ENCODE assay signal across 8 mouse cellular contexts in genomic region chr2:170731205-170731604, GRCm38 (mm10). TPM values are rescaled to one million over a fixed set of nuclear protein-coding genes. Genes with fewer than 3 reads are reported as not detected.
DNase-seq lines count a peak whose midpoint lies in the region; ATAC-seq and TF ChIP-seq lines count a peak whose summit lies in the region.

No protein-coding gene starts in this region.

- no peaks in the 10 kb centered on the region for H3K36me3 ChIP-seq in heart, embryonic 16.5 days (ENCODE audit: control insufficient read depth, insufficient read depth)

- H3K9ac ChIP-seq in heart, embryonic 16.5 days (ENCODE audit: low read length), result peak overlapping the region; percentile 71

- TF ChIP-seq CTCF in gastrocnemius, adult 2 months (IDR thresholded peaks at IDR 0.05), result no peak

- peak overlapping the region; percentile 76 for H3K4me3 ChIP-seq in gastrocnemius, adult 2 months
- H3K4me3 ChIP-seq in heart, embryonic 16.5 days (ENCODE audit: low read length), result peak overlapping the region; percentile 57

- no peaks in the 10 kb centered on the region; the same call in 1 of the 2 replicates for H3K9me3 ChIP-seq in heart, embryonic 16.5 days (replicated peaks; ENCODE audit: control insufficient read depth, low read length)

- no peak for DNase-seq in gastrocnemius, adult 2 months
- DNase-seq in gastrocnemius, postnatal 4 days (ENCODE audit: low spot score in 2 of 2), result no peak
- DNase-seq in R1 (ENCODE audit: low read depth, low spot score), result peak; percentile 64
- peak; percentile 35 for DNase-seq in mesoderm, embryonic 11.5 days (ENCODE audit: low read depth, low spot score)

- peaks cover 12% of the 10 kb centered on the region for H3K27me3 ChIP-seq in heart, embryonic 16.5 days (ENCODE audit: control insufficient read depth, insufficient read depth, low read length)

- ATAC-seq in heart, embryonic 16.5 days (replicated peaks; ENCODE audit: extremely low read depth, insufficient read depth, low FRiP score), result no peak
- ATAC-seq in granulocyte monocyte progenitor cell, adult 5-6 weeks (replicated peaks; ENCODE audit: poor library complexity, severe bottlenecking), result no peak
- ATAC-seq in megakaryocyte, adult 5-6 weeks (ENCODE audit: poor library complexity, severe bottlenecking), result no peak
- no peak for ATAC-seq in monocyte, adult 5-6 weeks (replicated peaks; ENCODE audit: insufficient number of reproducible peaks, low FRiP score, low TSS enrichment, poor library complexity, severe bottlenecking)

- H3K4me1 ChIP-seq in heart, embryonic 16.5 days (ENCODE audit: control insufficient read depth, insufficient read depth, low read length), result peaks cover 14% of the 10 kb centered on the region

- H3K4me2 ChIP-seq in heart, embryonic 16.5 days (ENCODE audit: low read depth, low read length), result peak overlapping the region; percentile 83

- intact Hi-C loops in gastrocnemius, adult 2 months (cut with DNase I), result no loop called here

- WGBS in heart, embryonic 16.5 days, result 26% methylated on average over 6 of the region's 6 CpGs

- H3K27ac ChIP-seq in gastrocnemius, adult 2 months, result no peak overlapping the region
- H3K27ac ChIP-seq in heart, embryonic 16.5 days (ENCODE audit: low read length), result peak overlapping the region; percentile 24; the same call in 1 of the 2 replicates

RNA-seq across cellular contexts. Expression of gene Dok5, which starts 0.4 kb away (rescaled TPM):
- total RNA-seq in gastrocnemius, adult 2 months (2021), result 1 to 10 TPM; 2.9 to 3.8 TPM
- 10 to 100 TPM; 19.4 to 21.2 TPM for total RNA-seq in gastrocnemius, postnatal 4 days (2021)
- polyA plus RNA-seq in heart, embryonic 16.5 days (2015; fragmentation: Nextera tagmentation; extraction: Ambion mirVana), result 5.6 and 6.1 TPM in 2 replicates
- total RNA-seq in granulocyte monocyte progenitor cell, adult 5-6 weeks (2014; fragmentation: Nextera tagmentation), result not detected in 2 replicates
- not detected in 2 replicates for total RNA-seq in granulocyte monocyte progenitor cell, adult 5-6 weeks (2017)
- not detected in 2 replicates for total RNA-seq in megakaryocyte, adult 5-6 weeks (2015)
- not detected in 2 replicates for total RNA-seq in megakaryocyte, adult 5-6 weeks (2017)
- not detected in 3 replicates for total RNA-seq in monocyte, adult 5-6 weeks (2017)

Comparison
In these comparisons a context has a peak if more than half of its experiments do, and no peak if none do; other contexts are left out.
1. RNA of gene Dok5, which starts 0.4 kb away (total RNA-seq): 19.4 to 21.2 TPM in gastrocnemius, postnatal 4 days; 2.9 to 3.8 TPM in gastrocnemius, adult 2 months, not detected in granulocyte monocyte progenitor cell, adult 5-6 weeks, not detected in megakaryocyte, adult 5-6 weeks and not detected in monocyte, adult 5-6 weeks; every median in the first group is over 4 times any median in the second.
2. DNase-seq: peak in R1 (single experiment) and mesoderm, embryonic 11.5 days (single experiment); none in gastrocnemius, adult 2 months (single experiment) and gastrocnemius, postnatal 4 days (0 of 2).